Mouse (Mus musculus) bone marrow, adult 2 months (tissue): Measurements from ENCODE around the gene Slc10a6.

ENCODE experiments used
- CTCF ChIP-seq: fragments of 200-500 bp; IDR thresholded peaks from 2 replicates; pipeline ENCODE4 v1.5.1; 2011; ENCODE audit warnings: low read length, control low read depth; ENCODE audit not compliant: control insufficient read depth, insufficient read depth
- POLR2A ChIP-seq: fragments of 200-500 bp; IDR thresholded peaks from 2 replicates; pipeline ENCODE4 v1.6.1; 2011; ENCODE audit warnings: low read depth, mild to moderate bottlenecking, control low read depth, low read length, borderline replicate concordance; ENCODE audit not compliant: control insufficient read depth

DNA sequence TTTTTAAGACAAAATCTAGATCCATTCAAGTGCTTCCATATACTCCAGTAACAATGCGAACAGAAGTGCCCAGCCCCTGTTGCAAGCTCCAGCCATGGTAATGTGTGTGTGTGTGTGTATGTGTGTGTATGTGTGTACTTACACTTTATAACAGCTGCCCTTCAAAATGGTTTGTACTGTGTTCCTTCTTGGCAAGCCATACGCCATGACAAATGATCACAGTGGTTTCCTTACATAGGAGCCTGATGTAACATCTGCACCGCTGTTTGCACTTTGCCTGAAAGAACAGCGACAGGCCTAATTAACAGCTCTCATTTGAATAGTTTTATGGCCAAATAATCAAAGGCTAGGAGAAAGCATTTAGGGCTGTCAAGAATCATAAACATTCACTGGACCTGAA is 25.6 kb upstream of the Slc10a6 start:
- TF ChIP-seq CTCF (no peak), POLR2A (no peak)
